In the genomic region with DNA sequence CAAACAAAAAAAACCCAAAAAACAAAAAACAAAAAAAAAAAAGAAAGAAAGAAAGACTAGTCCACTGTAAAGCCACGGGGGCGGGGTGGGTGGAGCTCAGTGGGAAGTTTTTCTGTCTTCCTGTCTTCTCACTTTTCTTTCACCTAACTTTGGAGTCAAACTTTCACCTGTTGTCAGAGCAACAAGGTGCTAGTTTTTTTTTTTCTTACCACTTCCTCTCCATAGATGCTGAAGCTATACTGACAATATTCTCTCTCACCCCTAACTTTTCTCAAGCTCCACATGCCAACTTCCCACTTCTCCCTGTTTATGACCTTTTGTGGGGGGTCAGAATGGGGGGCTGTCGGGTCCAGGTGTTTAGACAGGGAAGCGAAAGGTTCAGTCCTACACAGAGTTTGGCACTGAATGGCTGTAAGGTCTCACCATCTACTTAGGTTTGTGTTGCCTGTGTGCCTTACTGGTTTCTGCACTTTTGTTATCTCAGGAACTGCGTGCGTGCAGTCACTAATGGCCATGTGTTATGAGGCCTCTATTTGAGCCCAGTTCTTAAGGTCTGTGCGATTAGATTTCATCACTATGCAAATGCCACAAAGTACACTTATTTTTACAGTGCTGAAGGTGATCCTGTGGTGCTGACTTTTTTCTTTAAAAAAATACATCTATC, we compare ENCODE assay signal across 38 mouse cellular contexts. TPM values are rescaled to one million over a fixed set of nuclear protein-coding genes. Genes with fewer than 3 reads are reported as not detected.
DNase-seq lines count a peak whose midpoint lies in the region; ATAC-seq and TF ChIP-seq lines count a peak whose summit lies in the region.
"Had no signal": no experiment of that assay in that cellular context is flagged by ENCODE, and none has a peak within 500 bp of the region (broad histone marks: within the 10 kb centered on the region; RNA-seq: fewer than 3 reads in every experiment).

No protein-coding gene starts in this region.

- H3K27me3 ChIP-seq in spleen, adult 2 months (ENCODE audit: control insufficient read depth, insufficient read depth, low read length) = no peaks in the 10 kb centered on the region
- H3K27me3 ChIP-seq: embryonic facial prominence, embryonic 12.5 days; hindbrain, embryonic 12.5 days; kidney, embryonic 15.5 days; megakaryocyte, embryonic 14.5 days; midbrain, embryonic 12.5 days; neural tube, embryonic 15.5 days; Patski had no signal

- ATAC-seq in megakaryocyte progenitor cell, adult 5-6 weeks (replicated peaks; ENCODE audit: poor library complexity) = no peak
- ATAC-seq: forebrain, embryonic 14.5 days; hindbrain, postnatal 0 days; liver, embryonic 12.5 days; liver, postnatal 0 days; Patski had no signal

- no peak for TF ChIP-seq CTCF in spleen, adult 2 months (IDR thresholded peaks at IDR 0.05; ENCODE audit: extremely low read depth, insufficient read depth, insufficient read length, insufficient replicate concordance)

- TF ChIP-seq POLR2A in spleen, adult 2 months (IDR thresholded peaks at IDR 0.05; ENCODE audit: low read depth, low read length) = no peak

- H3K27ac ChIP-seq in spleen, adult 2 months (ENCODE audit: insufficient read depth, low read length) = peak overlapping the region; percentile 90
- H3K27ac ChIP-seq: embryonic facial prominence, embryonic 12.5 days; gastrocnemius, adult 2 months; hindbrain, embryonic 12.5 days; hindbrain, postnatal 0 days; kidney, embryonic 15.5 days; layer of hippocampus, adult 2 months; liver, embryonic 12.5 days; midbrain, embryonic 12.5 days; neural tube, embryonic 15.5 days had no signal

- peak in 1 of 2 experiments; percentile 15 for DNase-seq in spleen, adult 2 months (ENCODE audit: low read depth in 1 of 2, low spot score in 2 of 2)
- DNase-seq in spleen, adult 12 weeks (ENCODE audit: low spot score) = no peak
- peak; percentile 45 for DNase-seq in T-cell, adult 2 months (ENCODE audit: low spot score)
- DNase-seq in naive thymus-derived CD4-positive, alpha-beta T cell, adult 2 months (ENCODE audit: low read depth) = peak; percentile 76
- peak; percentile 15 to 35 for DNase-seq in thymus, postnatal 36 days
- no peak for DNase-seq in kidney, adult 8-10 months
- DNase-seq in embryo, embryonic 11 days = no peak
- DNase-seq: cerebellum, adult 8-10 months; cerebellum, postnatal 25 days; gastrocnemius, adult 2 months; gastrocnemius, postnatal 36 days; heart, adult 18-20 months; heart, postnatal 36 days; kidney, adult 11 months; kidney, postnatal 25 days; left cerebral cortex, postnatal 4 days; liver, postnatal 0 days; lung, postnatal 36 days; right cerebral cortex, adult 18-20 months had no signal

- no peaks in the 10 kb centered on the region for H3K36me3 ChIP-seq in spleen, adult 2 months (ENCODE audit: control insufficient read depth, insufficient read depth, low read length)
- H3K36me3 ChIP-seq: embryonic facial prominence, embryonic 12.5 days; hindbrain, embryonic 12.5 days; kidney, embryonic 15.5 days; liver, embryonic 12.5 days; midbrain, embryonic 12.5 days; neural tube, embryonic 15.5 days had no signal

- 55% methylated on average over 7 of the region's 7 CpGs for WGBS in spleen, adult 2 months

- no peak overlapping the region for H3K4me3 ChIP-seq in spleen, adult 2 months (ENCODE audit: extremely low read depth, insufficient read depth, insufficient read length)
- H3K4me3 ChIP-seq: embryonic facial prominence, embryonic 12.5 days; gastrocnemius, adult 2 months; hindbrain, embryonic 12.5 days; kidney, embryonic 15.5 days; layer of hippocampus, adult 2 months; liver, embryonic 12.5 days; megakaryocyte, embryonic 14.5 days; midbrain, embryonic 12.5 days; neural tube, embryonic 15.5 days had no signal

- no peaks in the 10 kb centered on the region for H3K4me1 ChIP-seq in spleen, adult 2 months (ENCODE audit: control insufficient read depth, insufficient read depth, insufficient read length)
- H3K4me1 ChIP-seq: embryonic facial prominence, embryonic 12.5 days; hindbrain, embryonic 12.5 days; liver, embryonic 12.5 days had no signal

RNA-seq across cellular contexts. Expression of gene Crtam, which starts 7.2 kb away (rescaled TPM):
- polyA plus RNA-seq in spleen, adult 2 months (2012; rRNA removed) = 0.54 and 0.55 TPM in 2 replicates
- not detected in 2 replicates for total RNA-seq in megakaryocyte progenitor cell, adult 5-6 weeks (2015)
- total RNA-seq in megakaryocyte progenitor cell, adult 5-6 weeks (2017) = not detected in 2 replicates
- total RNA-seq: gastrocnemius, adult 2 months; gastrocnemius, postnatal 36 days; heart, postnatal 36 days; layer of hippocampus, postnatal 14 days had no signal
- polyA plus RNA-seq: lung, embryonic 16.5 days; midbrain, embryonic 12.5 days; Patski; stomach, embryonic 14.5 days had no signal

RNA-seq across cellular contexts. Expression of gene Jhy, which starts 33.3 kb away (rescaled TPM):
- polyA plus RNA-seq in spleen, adult 2 months (2012; rRNA removed) = 0.90 and 1.1 TPM in 2 replicates
- total RNA-seq in megakaryocyte progenitor cell, adult 5-6 weeks (2015) = not detected in 2 replicates
- total RNA-seq in megakaryocyte progenitor cell, adult 5-6 weeks (2017) = not detected in 2 replicates
- total RNA-seq: adrenal gland, adult 18-20 months; ES-E14; gastrocnemius, adult 2 months; gastrocnemius, postnatal 36 days; heart, adult 18-20 months; heart, postnatal 36 days had no signal
- polyA plus RNA-seq: heart, embryonic 11.5 days; liver, postnatal 0 days; Patski; urinary bladder, adult 2 months had no signal

Comparison
In these comparisons a context has a peak if more than half of its experiments do, and no peak if none do; other contexts are left out.
1. DNase-seq: peak in T-cell, adult 2 months (single experiment), naive thymus-derived CD4-positive, alpha-beta T cell, adult 2 months (single experiment) and thymus, postnatal 36 days (2 of 2); none in spleen, adult 12 weeks (single experiment), kidney, adult 8-10 months (0 of 2) and embryo, embryonic 11 days (single experiment).